Mouse (Mus musculus): Measurements from ENCODE around the gene Mtcp1.

Gene Mtcp1

GRCm38 (mm10) chrX:75415936-75416785 is at the start of gene Mtcp1, which contains the start of the genes Cmc4 and Brcc3:
Gene Mtcp1 (minus strand): TSS chrX:75416588.
Gene Cmc4 (minus strand): TSS chrX:75416584.
Gene Brcc3 (plus strand): TSS chrX:75416628.
- DNase-seq (ENCODE audit: extremely low spot score, low read depth, low spot score), result peak; percentile 54

GRCm38 (mm10) chrX:75454597-75454996 is 38.2 kb upstream of the Mtcp1 start:
- no peak for DNase-seq (ENCODE audit: extremely low spot score, low read depth, low spot score)

- no peak for DNase-seq (ENCODE audit: extremely low spot score, low read depth, low spot score)
These were observed 6.7 kb downstream of the Mtcp1 start for GRCm38 (mm10) chrX:75409711-75410110.

GRCm38 (mm10) chrX:75403350-75403749 is 13.0 kb downstream of the Mtcp1 start:
- no peak for DNase-seq (ENCODE audit: extremely low spot score, low read depth, low spot score)

GRCm38 (mm10) chrX:75402668-75403067 is 13.7 kb downstream of the Mtcp1 start:
- no peak for DNase-seq (ENCODE audit: extremely low spot score, low read depth, low spot score)

- no peak for DNase-seq (ENCODE audit: extremely low spot score, low read depth, low spot score)
These were observed 16.9 kb downstream of the Mtcp1 start for GRCm38 (mm10) chrX:75399471-75399870.

- DNase-seq (ENCODE audit: extremely low spot score, low read depth, low spot score), result peak; percentile 0
These were observed 34.1 kb downstream of the Mtcp1 start, which contains the start of the genes Fundc2 and F8 for GRCm38 (mm10) chrX:75382195-75382771. Gene Fundc2 (plus strand): TSS chrX:75382399. Gene F8 (minus strand): TSS chrX:75382615.

GRCm38 (mm10) chrX:75381699-75382098 is 34.7 kb downstream of the Mtcp1 start:
- DNase-seq (ENCODE audit: extremely low spot score, low read depth, low spot score), result no peak

- no peak for DNase-seq (ENCODE audit: extremely low spot score, low read depth, low spot score)
These were observed 35.2 kb downstream of the Mtcp1 start for GRCm38 (mm10) chrX:75381176-75381575.

- no peak for DNase-seq (ENCODE audit: extremely low spot score, low read depth, low spot score)
These were observed 39.6 kb downstream of the Mtcp1 start for GRCm38 (mm10) chrX:75376815-75377214.

- no peak for DNase-seq (ENCODE audit: extremely low spot score, low read depth, low spot score)
These were observed 43.5 kb downstream of the Mtcp1 start for GRCm38 (mm10) chrX:75372666-75373425.

- DNase-seq (ENCODE audit: extremely low spot score, low read depth, low spot score), result no peak
These were observed 46.2 kb downstream of the Mtcp1 start for GRCm38 (mm10) chrX:75370197-75370596.

Measured in hindlimb bud, embryonic 11.5 days (tissue).